Comparison of ENCODE assay signal across 11 mouse cellular contexts in genomic region chr9:57602098-57602497, GRCm38 (mm10).
DNase-seq lines count a peak whose midpoint lies in the region.
"Had no signal": no experiment of that assay in that cellular context is flagged by ENCODE, and none has a peak within 500 bp of the region (broad histone marks: within the 10 kb centered on the region; RNA-seq: fewer than 3 reads in every experiment).

No protein-coding gene starts in this region.

- DNase-seq in cerebellum, postnatal 10 days = peak; percentile 58 to 68
- no peak for DNase-seq in cerebellum, postnatal 25 days
- DNase-seq in kidney, postnatal 25 days = peak; percentile 16 to 61
- DNase-seq in kidney, postnatal 4 days = no peak
- DNase-seq in ovary, adult 18-20 months (ENCODE audit: low spot score) = peak; percentile 32
- no peak for DNase-seq in ovary, postnatal 36 days (ENCODE audit: low spot score)
- DNase-seq in frontal cortex, postnatal 36 days (ENCODE audit: low spot score in 2 of 2) = no peak
- DNase-seq: adrenal gland, adult 2 months; gastrocnemius, postnatal 14 days; heart, adult 2 months; heart, postnatal 14 days had no signal

Comparison
In these comparisons a context has a peak if more than half of its experiments do, and no peak if none do; other contexts are left out.
1. DNase-seq: peak in cerebellum, postnatal 10 days (2 of 2), kidney, postnatal 25 days (2 of 2) and ovary, adult 18-20 months (single experiment); none in cerebellum, postnatal 25 days (0 of 2), kidney, postnatal 4 days (0 of 2), ovary, postnatal 36 days (single experiment) and frontal cortex, postnatal 36 days (0 of 2).